Mouse (Mus musculus) ES-Bruce4 (cell line): ENCODE results near the gene Tff3.

Experiments used
- CTCF ChIP-seq: IDR thresholded peaks from one replicate; pipeline ENCODE4 v1.8.1; 2011; ENCODE audit warnings: low read depth, low read length
- POLR2A ChIP-seq: IDR thresholded peaks from one replicate; pipeline ENCODE4 v1.8.1; 2011; ENCODE audit warnings: low read length; ENCODE audit not compliant: insufficient read depth

GRCm38 (mm10) chr17:31077561-31077960 lies 51.9 kb downstream of the Tff3 start:
- TF ChIP-seq CTCF (no peak), POLR2A (no peak)
